Mouse (Mus musculus) stomach, embryonic 16.5 days (tissue): Measurements from ENCODE around the gene Cass4. TPM values are rescaled to one million over a fixed set of nuclear protein-coding genes. Genes with fewer than 3 reads are reported as not detected.
A peak's percentile ranks its signal among the peaks of the same experiment; 100 is the strongest.

Source experiments
- ATAC-seq: fragments of 200-750 bp; cut with Nextera tagmentation; 2 replicates; pipeline ENCODE4 v1.8.0; 2017; ENCODE audit warnings: moderate number of reproducible peaks, moderate TSS enrichment; ENCODE audit not compliant: insufficient read depth, low FRiP score
- H3K27ac ChIP-seq: fragments of 300-500 bp; sonication (generic); 2 replicates; pipeline ENCODE4 v1.5.1; 2014; ENCODE audit warnings: low read length
- H3K27me3 ChIP-seq: fragments of 300-500 bp; sonication (generic); 2 replicates; pipeline ENCODE4 v1.6.1; 2014; ENCODE audit warnings: low read length, control low read depth, mixed read lengths; ENCODE audit not compliant: control insufficient read depth, insufficient read depth
- H3K36me3 ChIP-seq: fragments of 300-500 bp; sonication (generic); 2 replicates; pipeline ENCODE4 v1.6.1; 2014; ENCODE audit warnings: low read length; ENCODE audit not compliant: control insufficient read depth, insufficient read depth
- H3K4me1 ChIP-seq: fragments of 300-500 bp; sonication (generic); 2 replicates; pipeline ENCODE4 v1.6.1; 2014; ENCODE audit warnings: low read length, control low read depth, mixed read lengths; ENCODE audit not compliant: control insufficient read depth, insufficient read depth
- H3K4me2 ChIP-seq: fragments of 300-500 bp; sonication (generic); 2 replicates; pipeline ENCODE4 v1.6.1; 2014; ENCODE audit warnings: low read depth, low read length, mixed read lengths
- H3K4me3 ChIP-seq: fragments of 300-500 bp; sonication (generic); replicated peaks from 2 replicates; pipeline ENCODE4 v1.5.1; 2014; ENCODE audit warnings: mild to moderate bottlenecking, low read length
- H3K9ac ChIP-seq: fragments of 300-500 bp; sonication (generic); 2 replicates; pipeline ENCODE4 v1.6.1; 2014; ENCODE audit warnings: low read length
- H3K9me3 ChIP-seq: fragments of 300-500 bp; sonication (generic); replicated peaks from 2 replicates; pipeline ENCODE4 v1.6.1; 2016; ENCODE audit warnings: low read length, control low read depth; ENCODE audit not compliant: control insufficient read depth
- WGBS: fragments of 180-500 bp; shearing (Covaris S2); extraction: QIAGEN DNeasy Blood & Tissue Kit; methylation state at CpG from one replicate; pipeline ENCODE4 v1.1.7; 2014; 5-methylcytosine and 5-hydroxymethylcytosine counted together
- polyA plus RNA-seq: library from polyadenylated mRNA; unstranded; fragments of >200 nt; fragmentation: Nextera tagmentation; extraction: Ambion mirVana; gene quantifications from 2 replicates; pipeline ENCODE4 v1.2.1, GENCODE M21; 2015

Gene Cass4
- polyA plus RNA-seq, 1 experiment from 2014 or later, result 0.18 TPM

DNA sequence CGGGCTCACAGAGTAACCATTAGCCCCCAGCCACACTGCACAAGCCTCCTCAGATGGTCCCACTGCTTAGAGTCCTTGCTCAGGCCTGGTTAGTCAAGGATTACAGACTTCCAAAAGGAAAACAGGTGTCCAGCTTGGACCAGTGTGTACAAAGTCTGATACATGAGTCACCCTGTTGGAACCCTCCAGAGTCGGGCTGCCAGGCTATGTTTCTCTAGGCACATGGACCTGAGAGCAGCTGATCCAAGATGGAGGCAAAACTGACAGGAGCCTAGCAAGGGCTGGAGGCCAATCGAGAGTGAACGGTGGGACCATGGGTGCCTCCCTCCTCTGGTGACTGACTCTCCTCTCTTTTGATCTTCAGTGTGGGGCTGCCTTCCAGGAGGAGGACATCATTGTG lies 69.2 kb downstream of the Cass4 start:
- Histone ChIP-seq H3K4me3 (no peak overlapping the region), H3K27ac (no peak overlapping the region), H3K9ac (no peak overlapping the region), H3K27me3 (no peaks in the 10 kb centered on the region), H3K9me3 (no peaks in the 10 kb centered on the region), H3K4me2 (no peak overlapping the region), H3K4me1 (no peaks in the 10 kb centered on the region), H3K36me3 (peaks cover 17% of the 10 kb centered on the region)
- WGBS, result 84% methylated on average over 4 of the region's 4 CpGs
- ATAC-seq, result no peak

DNA sequence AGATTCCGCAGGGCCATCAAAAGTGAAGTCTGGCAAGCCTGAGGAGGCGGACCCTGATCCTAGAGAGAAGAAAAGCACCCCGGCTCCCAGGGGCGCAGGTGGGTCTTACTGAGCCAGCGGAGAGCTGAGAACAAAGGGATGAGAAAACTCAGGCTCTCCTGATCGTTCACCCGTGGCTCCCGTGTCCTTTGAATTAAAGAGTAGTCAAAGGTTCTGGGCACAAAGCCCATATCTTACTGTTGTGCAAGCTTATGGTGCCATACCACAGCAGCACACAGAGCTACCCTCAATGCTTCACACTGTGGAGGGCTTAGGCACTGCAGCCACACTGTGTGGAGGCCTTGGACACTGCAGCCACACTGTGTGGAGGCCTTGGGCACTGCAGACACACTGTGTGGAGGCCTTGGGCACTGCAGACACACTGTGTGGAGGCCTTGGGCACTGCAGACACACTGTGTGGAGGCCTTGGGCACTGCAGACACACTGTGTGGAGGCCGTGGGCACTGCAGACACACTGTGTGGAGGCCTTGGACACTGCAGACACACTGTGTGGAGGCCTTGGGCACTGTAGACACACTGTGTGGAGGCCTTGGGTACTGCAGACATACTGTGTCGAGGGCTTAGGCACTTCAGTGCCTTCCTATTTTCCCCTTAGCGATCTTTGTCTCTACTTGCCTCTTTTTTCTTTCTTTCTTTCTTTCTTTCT lies 73.0 kb downstream of the Cass4 start:
- Histone ChIP-seq H3K9ac (no peak overlapping the region), H3K4me2 (no peak overlapping the region), H3K36me3 (peaks cover 25% of the 10 kb centered on the region), H3K27me3 (no peaks in the 10 kb centered on the region), H3K4me3 (no peak overlapping the region), H3K4me1 (no peaks in the 10 kb centered on the region), H3K9me3 (no peaks in the 10 kb centered on the region), H3K27ac (no peak overlapping the region)
- 89% methylated on average over 11 of the region's 11 CpGs for WGBS
- no peak for ATAC-seq

DNA sequence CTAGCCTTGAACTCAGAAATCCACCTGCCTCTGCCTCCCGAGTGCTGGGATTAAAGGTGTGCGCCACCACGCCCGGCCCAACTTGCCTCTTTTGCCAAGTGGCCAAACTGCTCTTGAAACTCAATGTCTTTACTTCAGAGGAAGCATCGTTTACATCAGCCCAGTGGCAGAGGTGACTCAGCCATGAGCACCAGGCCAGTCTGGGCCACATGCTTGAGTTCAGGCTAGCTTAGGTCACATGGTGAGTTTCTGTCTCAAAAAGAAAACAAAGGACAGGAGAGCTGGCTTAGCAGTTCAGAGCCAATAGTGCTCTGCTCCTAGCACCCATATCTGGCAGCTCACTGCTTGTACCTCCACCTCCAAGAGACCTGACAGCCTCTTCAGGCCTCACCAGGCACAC lies 73.6 kb downstream of the Cass4 start:
- Histone ChIP-seq H3K4me1 (no peaks in the 10 kb centered on the region), H3K4me3 (no peak overlapping the region), H3K9ac (no peak overlapping the region), H3K27me3 (no peaks in the 10 kb centered on the region), H3K36me3 (peaks cover 25% of the 10 kb centered on the region), H3K27ac (no peak overlapping the region), H3K4me2 (no peak overlapping the region), H3K9me3 (no peaks in the 10 kb centered on the region)
- whole genome bisulfite sequencing, result 95% methylated on average over 5 of the region's 5 CpGs
- ATAC-seq, result no peak

DNA sequence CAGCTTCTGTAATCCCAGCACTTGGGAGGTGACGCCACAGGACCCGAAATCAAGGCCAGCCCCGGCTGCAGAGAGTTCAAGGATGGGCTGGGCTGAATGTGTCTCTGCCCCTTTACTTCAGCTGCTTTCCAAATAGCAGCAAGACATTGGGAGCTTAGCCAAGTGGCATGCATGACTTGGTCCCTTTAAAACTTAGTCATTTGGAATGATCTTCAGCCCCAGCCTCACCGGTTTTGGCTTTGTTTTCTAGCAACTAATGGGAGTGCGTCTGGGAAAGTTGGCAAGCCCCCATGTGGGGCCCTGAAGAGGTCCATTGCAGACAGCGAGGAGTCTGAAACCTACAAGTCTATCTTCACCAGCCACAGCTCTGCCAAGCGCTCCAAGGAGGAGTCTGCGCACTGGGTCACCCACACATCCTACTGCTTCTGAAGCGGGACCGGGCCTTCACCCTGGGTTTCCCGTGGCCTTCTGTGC lies 74.8 kb downstream of the Cass4 start:
- Histone ChIP-seq H3K9ac (no peak overlapping the region), H3K27me3 (no peaks in the 10 kb centered on the region), H3K27ac (no peak overlapping the region), H3K4me1 (0 out of 2 replicates have a peak, but pooled peaks cover 3% of the 10 kb centered on the region), H3K9me3 (no peaks in the 10 kb centered on the region), H3K4me3 (no peak overlapping the region), H3K4me2 (no peak overlapping the region), H3K36me3 (peaks cover 25% of the 10 kb centered on the region)
- ATAC-seq, result peak; percentile 61
- 81% methylated on average over 11 of the region's 11 CpGs for WGBS

DNA sequence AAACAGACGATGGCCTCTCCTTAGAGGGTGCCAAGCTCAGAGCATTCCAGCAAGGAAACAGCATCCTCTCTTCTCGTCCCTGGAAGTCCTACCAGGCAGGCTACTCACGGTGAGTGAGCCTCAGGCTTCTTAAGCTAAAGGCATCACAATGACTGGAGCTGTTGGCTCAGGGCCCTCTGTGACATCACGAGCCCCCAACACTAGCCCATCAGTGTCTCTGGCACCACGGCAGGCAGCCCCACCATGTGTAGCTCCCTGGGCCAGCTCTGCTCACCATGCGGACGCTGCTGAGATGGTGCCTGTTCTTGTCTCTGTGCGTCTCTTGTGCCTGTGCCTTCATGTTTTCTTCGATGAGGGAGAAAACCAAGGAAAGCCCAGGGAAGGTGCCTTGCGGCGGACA lies 78.7 kb downstream of the Cass4 start, which contains the start of gene Fam209:
Fam209 (plus strand) TSS at position 203 of the 400 bp plus-strand sequence.
- Histone ChIP-seq H3K9ac (no peak within 1 kb of the TSS), H3K4me3 (no peak within 1 kb of the TSS), H3K4me1 (0 out of 2 replicates have a peak, but pooled peaks cover 3% of the 10 kb centered on the region), H3K27ac (peak within 1 kb of the TSS; percentile 34), H3K4me2 (no peak within 1 kb of the TSS), H3K36me3 (peaks cover 8% of the 10 kb centered on the region; the same call in 1 of the 2 replicates), H3K27me3 (no peaks in the 10 kb centered on the region; the same call in 1 of the 2 replicates), H3K9me3 (no peaks in the 10 kb centered on the region)
- WGBS, result 88% methylated on average over 11 of the region's 11 CpGs
- no peak for ATAC-seq

DNA sequence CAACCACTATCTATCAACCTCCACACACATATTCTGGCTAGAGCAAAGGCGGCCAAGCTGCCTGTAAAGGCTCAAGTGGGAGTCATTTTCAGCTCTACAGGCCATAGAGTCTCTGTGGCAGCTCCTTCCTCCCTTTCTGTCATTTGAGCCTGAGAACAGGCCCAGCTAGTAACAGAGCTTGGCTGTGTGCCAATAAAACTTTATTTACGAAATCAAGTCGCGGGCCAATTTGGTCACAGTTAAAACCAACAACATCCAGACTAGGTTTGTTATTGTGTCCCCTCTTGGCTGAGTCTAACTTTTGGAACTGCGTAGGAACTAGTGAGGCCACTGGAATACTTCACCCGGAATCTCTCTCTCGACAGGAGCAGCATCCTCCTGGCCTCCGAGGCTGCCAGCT lies 80.0 kb downstream of the Cass4 start:
- WGBS, result 38% methylated on average over 8 of the region's 8 CpGs
- Histone ChIP-seq H3K4me1 (0 out of 2 replicates have a peak, but pooled peaks cover 3% of the 10 kb centered on the region), H3K27me3 (no peaks in the 10 kb centered on the region; the same call in 1 of the 2 replicates), H3K9me3 (no peaks in the 10 kb centered on the region), H3K36me3 (peaks cover 5% of the 10 kb centered on the region; the same call in 1 of the 2 replicates), H3K4me2 (no peak overlapping the region), H3K9ac (no peak overlapping the region), H3K27ac (peak overlapping the region; percentile 34), H3K4me3 (no peak overlapping the region)
- no peak for ATAC-seq

DNA sequence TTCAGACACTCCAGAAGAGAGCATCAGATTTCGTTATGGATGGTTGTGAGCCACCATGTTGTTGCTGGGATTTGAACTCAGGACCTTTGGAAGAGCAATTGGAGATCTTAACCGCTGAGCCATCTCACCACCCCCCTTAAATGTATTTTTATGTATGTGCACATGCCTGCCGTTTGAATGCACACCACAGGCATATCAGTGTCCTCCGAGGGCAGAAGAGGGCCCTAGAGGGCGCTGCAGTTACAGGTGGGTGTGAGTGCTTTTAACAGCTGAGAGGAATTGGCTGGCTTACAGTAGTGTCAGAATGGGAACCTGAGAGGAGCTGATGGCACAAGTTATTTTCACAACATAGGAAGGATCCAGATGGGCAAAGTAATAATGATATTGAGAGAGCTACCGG lies 81.4 kb downstream of the Cass4 start:
- Histone ChIP-seq H3K9me3 (no peaks in the 10 kb centered on the region), H3K9ac (no peak overlapping the region), H3K27me3 (no peaks in the 10 kb centered on the region; the same call in 1 of the 2 replicates), H3K27ac (no peak overlapping the region), H3K4me3 (no peak overlapping the region), H3K4me2 (no peak overlapping the region), H3K36me3 (no peaks in the 10 kb centered on the region), H3K4me1 (0 out of 2 replicates have a peak, but pooled peaks cover 3% of the 10 kb centered on the region)
- WGBS, result 32% methylated on average over 6 of the region's 6 CpGs
- no peak for ATAC-seq

DNA sequence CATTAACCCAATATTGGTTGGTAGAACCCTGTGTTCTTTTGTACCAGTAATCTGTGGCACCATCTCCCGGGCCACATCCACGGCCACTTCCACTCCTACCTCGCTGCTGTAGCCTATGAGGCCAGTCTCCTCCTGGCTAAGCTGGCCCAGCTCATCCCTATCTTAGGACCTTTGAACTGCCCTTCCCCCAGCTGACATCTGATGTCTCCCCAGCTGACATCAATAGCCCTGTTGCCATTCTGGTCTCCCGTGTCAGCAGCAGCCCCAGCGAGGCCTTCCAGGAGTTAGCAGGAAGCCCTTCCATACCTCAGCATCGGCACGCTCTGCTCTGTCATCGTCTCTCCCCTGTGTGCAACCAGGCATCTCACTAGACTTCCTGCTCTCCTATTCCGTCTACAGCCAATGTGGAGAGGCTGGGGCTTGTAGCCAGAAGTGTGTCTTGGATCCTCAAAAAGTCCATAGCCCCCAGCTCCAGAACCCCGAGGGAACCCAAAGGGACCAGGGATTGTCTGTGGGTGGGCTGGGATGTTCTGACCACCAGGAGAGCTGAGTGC lies 83.2 kb downstream of the Cass4 start:
- H3K9me3 ChIP-seq, result no peaks in the 10 kb centered on the region
- no peaks in the 10 kb centered on the region for H3K36me3 ChIP-seq
- H3K27me3 ChIP-seq, result no peaks in the 10 kb centered on the region; the same call in 1 of the 2 replicates
- WGBS, result 25% methylated on average over 10 of the region's 10 CpGs
- H3K4me2 ChIP-seq, result no peak overlapping the region
- no peak overlapping the region for H3K27ac ChIP-seq
- H3K4me3 ChIP-seq, result no peak overlapping the region
- no peak for ATAC-seq
- H3K9ac ChIP-seq, result no peak overlapping the region
- 0 out of 2 replicates have a peak, but pooled peaks cover 3% of the 10 kb centered on the region for H3K4me1 ChIP-seq

DNA sequence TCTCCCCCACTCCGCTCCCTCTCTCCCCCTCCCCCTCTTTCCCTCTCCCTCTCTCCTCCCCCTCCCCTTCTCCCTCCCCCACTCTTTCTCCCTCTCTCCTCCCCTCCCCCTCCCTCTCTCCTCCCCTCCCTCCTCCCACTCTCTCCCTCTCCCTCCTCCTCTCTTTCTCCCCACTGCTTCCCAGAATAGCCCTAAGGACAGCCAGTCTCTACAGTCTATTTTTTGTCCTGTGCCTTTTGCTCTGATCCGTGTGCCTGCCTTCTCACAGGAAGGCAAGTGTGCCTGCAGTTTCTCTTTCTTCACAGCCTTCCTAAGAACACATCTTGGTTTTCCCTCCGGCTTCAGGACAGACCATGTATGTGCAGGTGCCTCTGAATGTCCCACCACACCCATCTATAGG lies 83.8 kb downstream of the Cass4 start:
- no peak overlapping the region for H3K4me2 ChIP-seq
- H3K4me3 ChIP-seq, result no peak overlapping the region
- ATAC-seq, result no peak
- 39% methylated on average over 3 of the region's 3 CpGs for WGBS
- no peaks in the 10 kb centered on the region for H3K36me3 ChIP-seq
- peak overlapping the region; percentile 9 for H3K9ac ChIP-seq
- 0 out of 2 replicates have a peak, but pooled peaks cover 3% of the 10 kb centered on the region for H3K4me1 ChIP-seq
- H3K27me3 ChIP-seq, result no peaks in the 10 kb centered on the region; the same call in 1 of the 2 replicates
- no peak overlapping the region for H3K27ac ChIP-seq
- H3K9me3 ChIP-seq, result no peaks in the 10 kb centered on the region
